Mouse (Mus musculus): ENCODE data around the gene Opn4.

DNA sequence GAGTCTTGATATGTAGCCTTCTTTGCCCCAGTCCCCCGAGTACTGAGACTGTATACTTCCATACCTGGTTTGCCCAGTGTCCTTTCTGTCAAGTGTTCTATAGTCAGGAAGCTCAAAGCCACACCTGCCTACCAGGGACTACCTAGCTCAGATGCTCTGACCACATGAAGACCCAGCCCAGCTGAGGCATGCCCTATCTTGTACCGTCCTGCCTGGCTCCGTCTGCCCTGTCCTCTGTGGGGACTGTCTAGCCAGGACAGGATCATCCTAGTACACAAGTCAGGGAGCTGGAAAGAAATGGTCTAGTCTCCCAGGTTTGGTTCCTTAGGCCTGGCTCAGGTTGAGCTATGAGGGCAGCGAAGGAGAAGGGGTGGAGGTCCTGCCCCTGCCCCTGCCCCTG lies 31.3 kb downstream of the Opn4 start:
- TF ChIP-seq GATA1 (IDR thresholded peaks at IDR 0.05; ENCODE audit: borderline replicate concordance, low read length): no peak
- TF ChIP-seq FLI1 (IDR thresholded peaks at IDR 0.05; ENCODE audit: low read length): no peak

Data from megakaryocyte, embryonic 14.5 days (primary cell).